Mouse (Mus musculus): Measurements from ENCODE around the gene Dlg2.

GRCm38 (mm10) chr7:91442447-91443376, 966.2 kb downstream of the Dlg2 start:
- TF ChIP-seq POLR2A (IDR thresholded peaks at IDR 0.05; ENCODE audit: insufficient read depth, low read depth, low read length) (no peak), CTCF (IDR thresholded peaks at IDR 0.05) (no peak)
